Mouse (Mus musculus) forebrain, embryonic 13.5 days (tissue): ENCODE results near the gene Cntfr. TPM values are rescaled to one million over a fixed set of nuclear protein-coding genes. Genes with fewer than 3 reads are reported as not detected.

Experiments
- ATAC-seq: fragments of 200-750 bp; cut with Nextera tagmentation; 2 replicates; pipeline ENCODE4 v1.8.0; 2017
- H3K27ac ChIP-seq: fragments of 300-500 bp; sonication (generic); 2 replicates; pipeline ENCODE4 v1.5.1; 2015; ENCODE audit warnings: inconsistent platforms, mild to moderate bottlenecking, moderate library complexity
- H3K27me3 ChIP-seq: fragments of 300-500 bp; sonication (generic); 2 replicates; pipeline ENCODE4 v1.6.1; 2015; ENCODE audit warnings: mild to moderate bottlenecking, inconsistent platforms
- H3K36me3 ChIP-seq: fragments of 300-500 bp; sonication (generic); 2 replicates; pipeline ENCODE4 v1.6.1; 2015; ENCODE audit warnings: mild to moderate bottlenecking, inconsistent platforms; ENCODE audit not compliant: poor library complexity, severe bottlenecking
- H3K4me1 ChIP-seq: fragments of 300-500 bp; sonication (generic); 2 replicates; pipeline ENCODE4 v1.6.1; 2015; ENCODE audit warnings: inconsistent platforms
- H3K4me2 ChIP-seq: fragments of 300-500 bp; sonication (generic); 2 replicates; pipeline ENCODE4 v1.6.1; 2015; ENCODE audit warnings: inconsistent platforms, mild to moderate bottlenecking, moderate library complexity
- H3K4me3 ChIP-seq: fragments of 300-500 bp; sonication (generic); 2 replicates; pipeline ENCODE4 v1.5.1; 2015; ENCODE audit warnings: mild to moderate bottlenecking, inconsistent platforms
- H3K9ac ChIP-seq: fragments of 300-500 bp; sonication (generic); 2 replicates; pipeline ENCODE4 v1.6.1; 2015; ENCODE audit warnings: mild to moderate bottlenecking, inconsistent platforms
- H3K9me3 ChIP-seq: fragments of 300-500 bp; sonication (generic); replicated peaks from 2 replicates; pipeline ENCODE4 v1.6.1; 2016; ENCODE audit warnings: inconsistent platforms
- WGBS: fragments of 180-500 bp; shearing (Covaris S2); methylation state at CpG from one replicate; pipeline ENCODE4 v1.1.7; 2015; 5-methylcytosine and 5-hydroxymethylcytosine counted together
- polyA plus RNA-seq: library from polyadenylated mRNA; unstranded; fragments of >200 nt; fragmentation: Nextera tagmentation; extraction: Ambion mirVana; gene quantifications from 2 replicates; pipeline ENCODE4 v1.2.1, GENCODE M21; 2015

Cntfr gene
- polyA plus RNA-seq, 1 experiment from 2014 or later, result 21.1 TPM

- H3K4me2 ChIP-seq, result peak overlapping the region; percentile 73
- H3K4me3 ChIP-seq, result peak overlapping the region; percentile 66
- peaks cover 11% of the 10 kb centered on the region for H3K27me3 ChIP-seq
- WGBS, result 77% methylated on average over 6 of the region's 6 CpGs
- no peak for ATAC-seq
- peaks cover 16% of the 10 kb centered on the region; the same call in 1 of the 2 replicates for H3K36me3 ChIP-seq
- no peaks in the 10 kb centered on the region for H3K9me3 ChIP-seq
- peak overlapping the region; percentile 86; the same call in 1 of the 2 replicates for H3K27ac ChIP-seq
- H3K4me1 ChIP-seq, result peaks cover 43% of the 10 kb centered on the region
- peak overlapping the region; percentile 96 for H3K9ac ChIP-seq
These were observed 58.1 kb downstream of the Cntfr start for GRCm38 (mm10) chr4:41638828-41639213.

- 93% methylated on average over 10 of the region's 10 CpGs for WGBS
- H3K4me2 ChIP-seq, result peak overlapping the region; percentile 73
These were observed 58.6 kb downstream of the Cntfr start for GRCm38 (mm10) chr4:41638186-41638731.

GRCm38 (mm10) chr4:41636882-41637635, 59.8 kb downstream of the Cntfr start:
- H3K9me3 ChIP-seq, result no peaks in the 10 kb centered on the region
- WGBS, result 84% methylated on average over 10 of the region's 10 CpGs
- peaks cover 16% of the 10 kb centered on the region; the same call in 1 of the 2 replicates for H3K36me3 ChIP-seq
- H3K9ac ChIP-seq, result peak overlapping the region; percentile 40; the same call in 1 of the 2 replicates
- H3K27ac ChIP-seq, result no peak overlapping the region
- peaks cover 11% of the 10 kb centered on the region for H3K27me3 ChIP-seq
- no peak for ATAC-seq
- H3K4me1 ChIP-seq, result peaks cover 49% of the 10 kb centered on the region
- H3K4me3 ChIP-seq, result no peak overlapping the region
- no peak overlapping the region for H3K4me2 ChIP-seq

More at GRCm38 (mm10) chr4:41638186-41638731, 58.6 kb downstream of the Cntfr start:
- Histone ChIP-seq H3K27ac (no peak overlapping the region), H3K9me3 (no peaks in the 10 kb centered on the region), H3K9ac (peak overlapping the region; percentile 96), H3K4me3 (no peak overlapping the region), H3K27me3 (peaks cover 11% of the 10 kb centered on the region), H3K36me3 (peaks cover 16% of the 10 kb centered on the region; the same call in 1 of the 2 replicates), H3K4me1 (peaks cover 43% of the 10 kb centered on the region)
- ATAC-seq, result no peak

- Histone ChIP-seq H3K36me3 (peaks cover 16% of the 10 kb centered on the region; the same call in 1 of the 2 replicates), H3K9ac (no peak overlapping the region), H3K4me2 (no peak overlapping the region), H3K27me3 (peaks cover 11% of the 10 kb centered on the region), H3K27ac (no peak overlapping the region), H3K4me1 (peaks cover 56% of the 10 kb centered on the region), H3K9me3 (no peaks in the 10 kb centered on the region), H3K4me3 (no peak overlapping the region)
- no peak for ATAC-seq
- WGBS, result 70% methylated on average over 7 of the region's 7 CpGs
These were observed 60.5 kb downstream of the Cntfr start for GRCm38 (mm10) chr4:41636366-41636765.

- Histone ChIP-seq H3K27ac (no peak overlapping the region), H3K36me3 (peaks cover 16% of the 10 kb centered on the region; the same call in 1 of the 2 replicates), H3K4me3 (no peak overlapping the region), H3K9me3 (no peaks in the 10 kb centered on the region), H3K4me1 (peaks cover 61% of the 10 kb centered on the region), H3K27me3 (peaks cover 11% of the 10 kb centered on the region), H3K4me2 (no peak overlapping the region), H3K9ac (no peak overlapping the region; the same call in 1 of the 2 replicates)
- ATAC-seq, result no peak
- 65% methylated on average over 2 of the region's 2 CpGs for WGBS
These were observed 61.0 kb downstream of the Cntfr start for GRCm38 (mm10) chr4:41635906-41636305.

GRCm38 (mm10) chr4:41635224-41635623, 61.7 kb downstream of the Cntfr start:
- H3K4me3 ChIP-seq, result no peak overlapping the region
- H3K9ac ChIP-seq, result no peak overlapping the region
- H3K36me3 ChIP-seq, result peaks cover 16% of the 10 kb centered on the region; the same call in 1 of the 2 replicates
- H3K4me1 ChIP-seq, result peaks cover 61% of the 10 kb centered on the region
- 81% methylated on average over 8 of the region's 8 CpGs for WGBS
- ATAC-seq, result no peak
- H3K4me2 ChIP-seq, result no peak overlapping the region
- H3K27ac ChIP-seq, result no peak overlapping the region
- no peaks in the 10 kb centered on the region for H3K9me3 ChIP-seq
- peaks cover 11% of the 10 kb centered on the region for H3K27me3 ChIP-seq

GRCm38 (mm10) chr4:41634631-41635030, 62.3 kb downstream of the Cntfr start:
- Histone ChIP-seq H3K27ac (no peak overlapping the region), H3K4me3 (no peak overlapping the region), H3K4me2 (no peak overlapping the region), H3K27me3 (peaks cover 11% of the 10 kb centered on the region), H3K9ac (no peak overlapping the region), H3K36me3 (peaks cover 16% of the 10 kb centered on the region; the same call in 1 of the 2 replicates), H3K9me3 (no peaks in the 10 kb centered on the region), H3K4me1 (peaks cover 67% of the 10 kb centered on the region)
- 49% methylated on average over 8 of the region's 8 CpGs for WGBS
- ATAC-seq, result no peak

GRCm38 (mm10) chr4:41633001-41633400, 63.9 kb downstream of the Cntfr start:
- WGBS, result 75% methylated on average over 9 of the region's 9 CpGs
- peaks cover 66% of the 10 kb centered on the region for H3K4me1 ChIP-seq
- no peak for ATAC-seq
- peaks cover 13% of the 10 kb centered on the region; the same call in 1 of the 2 replicates for H3K36me3 ChIP-seq
- peaks cover 16% of the 10 kb centered on the region for H3K27me3 ChIP-seq
- H3K9me3 ChIP-seq, result no peaks in the 10 kb centered on the region
- H3K4me3 ChIP-seq, result no peak overlapping the region
- no peak overlapping the region for H3K27ac ChIP-seq
- H3K9ac ChIP-seq, result no peak overlapping the region
- no peak overlapping the region for H3K4me2 ChIP-seq

- H3K27me3 ChIP-seq, result peaks cover 11% of the 10 kb centered on the region
- peak; percentile 43 for ATAC-seq
- no peaks in the 10 kb centered on the region for H3K9me3 ChIP-seq
- H3K27ac ChIP-seq, result peak overlapping the region; percentile 61
- peaks cover 59% of the 10 kb centered on the region for H3K4me1 ChIP-seq
- under 1% methylated on average over 11 of the region's 11 CpGs for WGBS
- H3K9ac ChIP-seq, result peak overlapping the region; percentile 58
- no peaks in the 10 kb centered on the region for H3K36me3 ChIP-seq
- peak overlapping the region; percentile 37 for H3K4me2 ChIP-seq
- H3K4me3 ChIP-seq, result no peak overlapping the region
These were observed 65.5 kb downstream of the Cntfr start for GRCm38 (mm10) chr4:41631390-41631789.

GRCm38 (mm10) chr4:41630196-41630595, 66.7 kb downstream of the Cntfr start:
- no peak overlapping the region for H3K4me2 ChIP-seq
- peaks cover 51% of the 10 kb centered on the region for H3K4me1 ChIP-seq
- no peaks in the 10 kb centered on the region for H3K36me3 ChIP-seq
- no peak overlapping the region for H3K27ac ChIP-seq
- peaks cover 21% of the 10 kb centered on the region for H3K27me3 ChIP-seq
- 31% methylated on average over 6 of the region's 6 CpGs for WGBS
- no peak overlapping the region for H3K9ac ChIP-seq
- ATAC-seq, result no peak
- no peaks in the 10 kb centered on the region for H3K9me3 ChIP-seq
- no peak overlapping the region for H3K4me3 ChIP-seq

GRCm38 (mm10) chr4:41628202-41628927, 68.5 kb downstream of the Cntfr start:
- peaks cover 16% of the 10 kb centered on the region for H3K27me3 ChIP-seq
- ATAC-seq, result peak; percentile 36; the same call in 1 of the 2 replicates
- no peaks in the 10 kb centered on the region for H3K9me3 ChIP-seq
- peak overlapping the region; percentile 4; the same call in 1 of the 2 replicates for H3K4me2 ChIP-seq
- H3K36me3 ChIP-seq, result no peaks in the 10 kb centered on the region
- H3K4me3 ChIP-seq, result no peak overlapping the region
- WGBS, result 7% methylated on average over 8 of the region's 8 CpGs
- H3K9ac ChIP-seq, result peak overlapping the region; percentile 52
- H3K4me1 ChIP-seq, result peaks cover 51% of the 10 kb centered on the region
- H3K27ac ChIP-seq, result peak overlapping the region; percentile 71

GRCm38 (mm10) chr4:41622071-41622470, 74.8 kb downstream of the Cntfr start:
- H3K9me3 ChIP-seq, result no peaks in the 10 kb centered on the region
- no peak for ATAC-seq
- no peak overlapping the region for H3K4me3 ChIP-seq
- peaks cover 24% of the 10 kb centered on the region for H3K4me1 ChIP-seq
- no peaks in the 10 kb centered on the region for H3K36me3 ChIP-seq
- H3K9ac ChIP-seq, result no peak overlapping the region
- 91% methylated on average over 14 of the region's 14 CpGs for WGBS
- H3K27ac ChIP-seq, result no peak overlapping the region
- H3K4me2 ChIP-seq, result no peak overlapping the region
- peaks cover 10% of the 10 kb centered on the region for H3K27me3 ChIP-seq
